10 mouse cellular contexts compared by ENCODE assay signal in the genomic region with DNA sequence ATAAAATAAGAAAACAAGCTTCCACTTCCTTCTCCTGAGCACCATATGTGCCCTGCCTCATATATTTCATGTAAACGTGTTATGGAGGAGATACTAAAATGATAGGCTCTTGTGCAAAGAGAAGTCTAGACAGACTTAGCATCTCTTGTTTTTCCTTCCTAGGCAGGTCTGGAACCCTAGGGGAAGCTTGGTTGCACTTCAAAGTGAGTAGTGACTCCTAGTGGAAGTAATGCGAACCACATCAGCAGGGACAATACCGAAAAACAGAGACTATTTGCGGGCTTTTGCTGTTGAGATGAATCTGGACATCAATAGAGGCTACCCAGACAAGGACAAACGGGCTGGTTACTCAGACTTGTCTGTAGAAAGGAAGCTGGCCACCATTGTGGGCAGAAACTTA. TPM values are rescaled to one million over a fixed set of nuclear protein-coding genes. Genes with fewer than 3 reads are reported as not detected.
DNase-seq lines count a peak whose midpoint lies in the region; ATAC-seq and TF ChIP-seq lines count a peak whose summit lies in the region.
"Had no signal": no experiment of that assay in that cellular context is flagged by ENCODE, and none has a peak within 500 bp of the region (broad histone marks: within the 10 kb centered on the region; RNA-seq: fewer than 3 reads in every experiment).

No protein-coding gene starts in this region.

- TF ChIP-seq EP300 in liver, embryonic 14.5 days (IDR thresholded peaks at IDR 0.05; ENCODE audit: low read depth), result no peak

- H3K27me3 ChIP-seq in liver, embryonic 14.5 days (ENCODE audit: control insufficient read depth, insufficient read depth, low read length), result no peaks in the 10 kb centered on the region
- H3K27me3 ChIP-seq in liver, embryonic 12.5 days (replicated peaks), result 0 out of 2 replicates have a peak, but pooled peaks cover 12% of the 10 kb centered on the region
- H3K27me3 ChIP-seq in lung, embryonic 14.5 days (ENCODE audit: insufficient read depth, low read length), result no peaks in the 10 kb centered on the region
- H3K27me3 ChIP-seq: midbrain, embryonic 12.5 days had no signal

- no peak overlapping the region for H3K4me3 ChIP-seq in liver, embryonic 14.5 days (ENCODE audit: insufficient read depth in 1 of 2, low read depth in 2 of 2, low read length in 2 of 2)
- no peak overlapping the region for H3K4me3 ChIP-seq in liver, embryonic 12.5 days
- no peak overlapping the region for H3K4me3 ChIP-seq in cortical plate, adult 2 months (ENCODE audit: insufficient read depth, low read length)
- no peak overlapping the region for H3K4me3 ChIP-seq in lung, embryonic 14.5 days (ENCODE audit: low read depth, low read length)
- H3K4me3 ChIP-seq: midbrain, embryonic 12.5 days had no signal

- WGBS in liver, embryonic 14.5 days (ENCODE audit: insufficient replicate concordance), result 8% methylated on average over 5 of the region's 5 CpGs
- whole genome bisulfite sequencing in liver, embryonic 12.5 days (ENCODE audit: insufficient replicate concordance), result 13% methylated on average over 5 of the region's 5 CpGs
- 10% methylated on average over 5 of the region's 5 CpGs for WGBS in lung, embryonic 14.5 days

- no peaks in the 10 kb centered on the region for H3K36me3 ChIP-seq in liver, embryonic 14.5 days (replicated peaks; ENCODE audit: control insufficient read depth, insufficient read depth, low read depth)
- H3K36me3 ChIP-seq in liver, embryonic 12.5 days, result no peaks in the 10 kb centered on the region
- no peaks in the 10 kb centered on the region for H3K36me3 ChIP-seq in lung, embryonic 14.5 days (ENCODE audit: insufficient read depth)
- H3K36me3 ChIP-seq: midbrain, embryonic 12.5 days had no signal

- no peak overlapping the region for H3K9ac ChIP-seq in liver, embryonic 14.5 days (replicated peaks)
- no peak overlapping the region for H3K9ac ChIP-seq in liver, embryonic 12.5 days
- no peak overlapping the region for H3K9ac ChIP-seq in lung, embryonic 14.5 days
- H3K9ac ChIP-seq: midbrain, embryonic 12.5 days had no signal

- DNase-seq in cerebellum, adult 9-10 months, result peak; percentile 63
- DNase-seq in liver, embryonic 14.5 days (ENCODE audit: low read depth in 3 of 3, low spot score in 3 of 3), result no peak
- peak; percentile 85 for DNase-seq in lung, embryonic 14.5 days
- no peak for DNase-seq in urinary bladder, postnatal 14 days (ENCODE audit: low spot score)
- no peak for DNase-seq in spleen, adult 12 weeks (ENCODE audit: low spot score)

- no peak overlapping the region for H3K27ac ChIP-seq in liver, embryonic 14.5 days
- H3K27ac ChIP-seq in liver, embryonic 12.5 days, result no peak overlapping the region
- H3K27ac ChIP-seq in cortical plate, adult 2 months (ENCODE audit: insufficient read depth, low read length), result no peak overlapping the region
- no peak overlapping the region for H3K27ac ChIP-seq in lung, embryonic 14.5 days (ENCODE audit: low read depth)
- H3K27ac ChIP-seq: midbrain, embryonic 12.5 days had no signal

- ATAC-seq in cerebellum, adult (ENCODE audit: insufficient number of reproducible peaks, low FRiP score, low TSS enrichment), result no peak
- no peak for ATAC-seq in liver, embryonic 14.5 days (ENCODE audit: insufficient read depth)
- ATAC-seq in liver, embryonic 12.5 days, result no peak
- ATAC-seq in lung, embryonic 14.5 days (ENCODE audit: insufficient read depth), result 0 out of 2 replicates have a peak, but pooled peaks have one; percentile 18

- TF ChIP-seq POLR2A in cortical plate, adult 2 months (IDR thresholded peaks at IDR 0.05; ENCODE audit: extremely low read depth, insufficient read depth, low read length), result no peak

- no peaks in the 10 kb centered on the region; a peak in 1 of 4 replicates for H3K4me1 ChIP-seq in liver, embryonic 14.5 days (replicated peaks; ENCODE audit: control insufficient read depth in 2 of 2, insufficient read depth in 2 of 2, low read length in 1 of 2)
- peaks cover 7% of the 10 kb centered on the region; the same call in 1 of the 2 replicates for H3K4me1 ChIP-seq in liver, embryonic 12.5 days
- no peaks in the 10 kb centered on the region; the same call in 1 of the 2 replicates for H3K4me1 ChIP-seq in cortical plate, adult 2 months (ENCODE audit: control insufficient read depth, insufficient read depth, low read length)
- H3K4me1 ChIP-seq in lung, embryonic 14.5 days (ENCODE audit: insufficient read depth), result no peaks in the 10 kb centered on the region
- H3K4me1 ChIP-seq: midbrain, embryonic 12.5 days had no signal

- no peaks in the 10 kb centered on the region for H3K9me3 ChIP-seq in liver, embryonic 14.5 days (ENCODE audit: control insufficient read depth, low read length)
- no peaks in the 10 kb centered on the region for H3K9me3 ChIP-seq in liver, embryonic 12.5 days (replicated peaks)
- no peaks in the 10 kb centered on the region for H3K9me3 ChIP-seq in lung, embryonic 14.5 days (ENCODE audit: low read depth, low read length)
- H3K9me3 ChIP-seq: midbrain, embryonic 12.5 days had no signal

- TF ChIP-seq CTCF in liver, embryonic 14.5 days (IDR thresholded peaks at IDR 0.05; ENCODE audit: low read depth), result peak; percentile 66
- peak; percentile 77 for TF ChIP-seq CTCF in cortical plate, adult 2 months (IDR thresholded peaks at IDR 0.05; ENCODE audit: extremely low read depth, insufficient read depth, low read length)
- peak; percentile 89 for TF ChIP-seq CTCF in lung, embryonic 14.5 days (IDR thresholded peaks at IDR 0.05; ENCODE audit: low read depth)

- H3K4me2 ChIP-seq in liver, embryonic 14.5 days (ENCODE audit: low read depth), result no peak overlapping the region
- no peak overlapping the region for H3K4me2 ChIP-seq in liver, embryonic 12.5 days
- H3K4me2 ChIP-seq in lung, embryonic 14.5 days, result no peak overlapping the region
- H3K4me2 ChIP-seq: midbrain, embryonic 12.5 days had no signal

RNA-seq across cellular contexts. Expression of gene Adck2, which starts 6.1 kb away (rescaled TPM):
- polyA plus RNA-seq in liver, embryonic 14.5 days (2012; rRNA removed), result 2.2 and 3.1 TPM in 2 replicates
- 6.7 and 7.8 TPM in 2 replicates for polyA plus RNA-seq in liver, embryonic 14.5 days (2014; fragmentation: Nextera tagmentation; extraction: Ambion mirVana)
- 11.9 and 13.1 TPM in 2 replicates for polyA plus RNA-seq in liver, embryonic 12.5 days (2016; fragmentation: Nextera tagmentation; extraction: Ambion mirVana)
- polyA plus RNA-seq in cortical plate, adult 2 months (2012; rRNA removed), result 26.2 and 26.4 TPM in 2 replicates
- polyA plus RNA-seq in lung, embryonic 14.5 days (2014; fragmentation: Nextera tagmentation; extraction: Ambion mirVana), result 21.8 and 22.1 TPM in 2 replicates

RNA-seq across cellular contexts. Expression of gene Dennd2a, which starts 9.9 kb away (rescaled TPM):
- 1.3 and 1.4 TPM in 2 replicates for polyA plus RNA-seq in liver, embryonic 14.5 days (2012; rRNA removed)
- polyA plus RNA-seq in liver, embryonic 14.5 days (2014; fragmentation: Nextera tagmentation; extraction: Ambion mirVana), result 1.0 and 1.7 TPM in 2 replicates
- 4.6 and 5.0 TPM in 2 replicates for polyA plus RNA-seq in liver, embryonic 12.5 days (2016; fragmentation: Nextera tagmentation; extraction: Ambion mirVana)
- 13.1 and 14.0 TPM in 2 replicates for polyA plus RNA-seq in cortical plate, adult 2 months (2012; rRNA removed)
- polyA plus RNA-seq in lung, embryonic 14.5 days (2014; fragmentation: Nextera tagmentation; extraction: Ambion mirVana), result 30.4 and 33.1 TPM in 2 replicates

RNA-seq across cellular contexts. Expression of gene Gm42420, which starts 18.0 kb away (rescaled TPM):
- 0.87 and 1.6 TPM in 2 replicates for polyA plus RNA-seq in liver, embryonic 14.5 days (2012; rRNA removed)
- 2.1 and 2.5 TPM in 2 replicates for polyA plus RNA-seq in liver, embryonic 14.5 days (2014; fragmentation: Nextera tagmentation; extraction: Ambion mirVana)
- 0.89 and 1.5 TPM in 2 replicates for polyA plus RNA-seq in liver, embryonic 12.5 days (2016; fragmentation: Nextera tagmentation; extraction: Ambion mirVana)
- 0.81 and 1.9 TPM in 2 replicates for polyA plus RNA-seq in cortical plate, adult 2 months (2012; rRNA removed)
- polyA plus RNA-seq in lung, embryonic 14.5 days (2014; fragmentation: Nextera tagmentation; extraction: Ambion mirVana), result 0.74 and 1.0 TPM in 2 replicates
- polyA plus RNA-seq: heart, embryonic 14.5 days had no signal

RNA-seq across cellular contexts. Expression of gene Ndufb2, which starts 24.8 kb away (rescaled TPM):
- polyA plus RNA-seq in liver, embryonic 14.5 days (2012; rRNA removed), result 105 and 120 TPM in 2 replicates
- 279 TPM in 2 replicates for polyA plus RNA-seq in liver, embryonic 14.5 days (2014; fragmentation: Nextera tagmentation; extraction: Ambion mirVana)
- polyA plus RNA-seq in liver, embryonic 12.5 days (2016; fragmentation: Nextera tagmentation; extraction: Ambion mirVana), result 252 and 269 TPM in 2 replicates
- 239 and 266 TPM in 2 replicates for polyA plus RNA-seq in cortical plate, adult 2 months (2012; rRNA removed)
- 324 and 326 TPM in 2 replicates for polyA plus RNA-seq in lung, embryonic 14.5 days (2014; fragmentation: Nextera tagmentation; extraction: Ambion mirVana)

Comparison
In these comparisons a context has a peak if more than half of its experiments do, and no peak if none do; other contexts are left out.
1. DNase-seq: peak in cerebellum, adult 9-10 months (single experiment) and lung, embryonic 14.5 days (single experiment); none in liver, embryonic 14.5 days (0 of 3), urinary bladder, postnatal 14 days (single experiment) and spleen, adult 12 weeks (single experiment).
2. Peak in every context shown above with its lines, with median percentiles within 50 percentile points of each other: CTCF ChIP-seq.